Mouse (Mus musculus) left cerebral cortex, postnatal 14 days (tissue): Measurements from ENCODE around the gene Gm960. TPM values are rescaled to one million over a fixed set of nuclear protein-coding genes. Genes with fewer than 3 reads are reported as not detected.

ENCODE experiments used
- DNase-seq, 2 experiments: peaks; one replicate each; pipeline ENCODE4 v3.0.0; 2021 to 2022; ENCODE audit warnings: low spot score in 2 of 2, mixed read lengths in 1 of 2
- intact Hi-C: fragments of 180-260 bp; cut with DNase I; formaldehyde crosslinking; loops from one replicate; pipeline ENCODE4 v1.15.1; 2025
- total RNA-seq, 2 experiments: library from RNA; stranded (reverse); gene quantifications; 2 replicates each; pipeline ENCODE4 v1.2.3; 2021

Gene Gm960
- total RNA-seq, 2 experiments from 2014 or later, result 1.8 to 2.1 TPM

GRCm38 (mm10) chr19:4628819-4629218 lies 69.6 kb downstream of the Gm960 start:
- intact Hi-C loops, result loop anchor here (5.0 to 10.0 kb wide), 3 partner anchors 113 to 276 kb away; partner anchors contain the start of genes 2010003K11Rik and Bbs1
- DNase-seq, result peak; percentile 81 to 82

- no peak for DNase-seq
- intact Hi-C loops, result loop anchor here (5.0 to 10.0 kb wide), 3 partner anchors 116 to 279 kb away; partner anchors contain the start of genes 2010003K11Rik and Bbs1
Measured at GRCm38 (mm10) chr19:4625829-4626535, 72.5 kb downstream of the Gm960 start.

DNA sequence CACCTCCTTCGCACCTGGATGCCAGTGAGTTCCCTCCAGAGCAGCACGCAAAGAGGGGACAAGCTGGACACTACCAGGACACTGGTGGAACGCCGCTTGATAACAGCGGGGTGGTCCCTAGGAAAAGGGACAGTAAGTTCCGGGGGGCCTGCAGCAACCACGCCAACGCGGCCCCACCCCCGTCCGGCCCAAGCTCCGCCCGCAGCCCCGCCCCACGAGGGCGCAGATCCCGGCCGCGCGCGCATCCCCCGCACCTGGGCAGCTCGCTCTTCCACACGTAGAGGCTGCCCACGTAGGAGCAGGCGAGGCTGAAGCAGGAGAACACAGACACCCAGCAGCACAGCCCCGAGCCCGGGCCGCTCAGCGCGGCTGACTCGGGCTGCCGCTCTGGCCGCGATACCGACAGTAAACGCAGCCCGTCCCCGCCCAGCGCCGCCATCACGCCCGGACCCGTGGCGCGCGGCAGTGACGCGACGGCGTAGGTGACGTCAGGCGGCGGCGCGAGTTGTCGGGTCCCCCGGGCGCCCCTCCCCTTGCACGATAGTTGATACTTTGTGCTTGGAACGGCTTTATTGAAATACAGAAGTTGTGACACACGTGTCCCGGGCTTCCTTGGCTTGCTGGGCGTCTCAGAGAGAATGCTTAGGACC lies 73.2 kb downstream of the Gm960 start, which contains the start of gene Rce1:
Gene Rce1 (minus strand): TSS at position 463 of the 650 bp plus-strand sequence.
- intact Hi-C loops, result loop anchor here (5.0 to 10.0 kb wide), 3 partner anchors 117 to 279 kb away; partner anchors contain the start of genes 2010003K11Rik and Bbs1
- DNase-seq, result peak; percentile 86 to 91

DNA sequence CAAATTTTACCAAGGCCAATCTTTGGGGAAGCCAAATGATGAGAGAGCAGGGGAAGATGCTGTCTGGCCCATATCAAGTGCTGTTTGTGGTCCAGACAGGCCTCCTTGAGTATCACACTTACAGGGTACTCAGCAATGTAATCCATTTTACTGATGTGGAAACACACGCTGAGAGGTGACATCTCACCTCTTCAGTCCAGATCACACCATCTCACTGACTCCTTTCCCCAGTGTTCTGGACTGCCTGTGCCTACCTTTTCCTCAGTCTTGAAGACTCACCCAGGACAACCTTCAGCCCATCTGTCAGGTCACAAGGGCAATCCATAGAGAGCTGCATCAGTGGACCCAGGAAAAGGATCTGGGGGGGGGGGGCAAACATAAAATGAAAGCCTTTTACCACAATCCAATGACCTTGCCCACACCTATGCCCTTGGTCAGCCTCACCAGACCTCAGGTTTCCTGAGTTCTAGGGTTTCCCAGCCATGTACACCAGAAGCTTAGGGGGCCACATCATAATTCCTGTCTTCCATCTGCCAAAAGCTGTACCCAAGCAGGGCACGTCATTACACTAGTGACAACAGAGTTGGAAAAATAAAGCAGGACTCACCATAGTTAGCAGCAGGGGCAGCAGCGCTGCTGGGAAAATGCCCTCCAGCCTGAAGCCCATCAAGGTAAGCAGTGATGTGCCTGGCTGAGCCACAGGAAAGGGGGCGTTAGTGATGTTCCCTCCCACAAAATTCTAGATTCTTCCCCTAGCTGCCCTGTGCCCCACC lies 73.9 kb downstream of the Gm960 start:
- intact Hi-C loops, result loop anchor here (5.0 to 10.0 kb wide), 3 partner anchors 118 to 280 kb away; partner anchors contain the start of genes 2010003K11Rik and Bbs1
- no peak for DNase-seq

- intact Hi-C loops, result loop anchor here (10.0 kb wide), 1 partner anchor 281 kb away; the partner anchor contains the start of gene Bbs1
Measured at GRCm38 (mm10) chr19:4624006-4624405, 74.5 kb downstream of the Gm960 start.

DNA sequence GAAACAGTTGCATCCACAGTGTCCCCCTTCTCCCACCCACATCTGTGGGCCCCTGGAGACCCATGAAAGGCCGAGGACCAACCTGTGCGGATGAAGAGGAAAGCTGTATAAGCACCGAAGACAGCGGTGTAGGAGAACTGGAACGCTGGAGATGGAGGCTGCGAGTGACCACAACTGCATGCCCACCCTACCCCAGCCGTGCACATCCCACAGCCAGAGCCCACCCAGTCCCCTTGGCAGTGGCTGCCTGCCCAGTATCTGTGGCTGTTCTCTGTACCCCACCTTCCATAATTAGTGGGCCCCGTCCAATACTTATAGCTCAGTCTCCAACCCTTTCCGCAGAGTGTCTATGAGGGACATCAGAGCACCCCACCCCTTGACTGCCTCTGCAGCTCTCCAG lies 75.0 kb downstream of the Gm960 start:
- no peak for DNase-seq
- intact Hi-C loops, result loop anchor here (10.0 kb wide), 1 partner anchor 281 kb away; the partner anchor contains the start of gene Bbs1

More at GRCm38 (mm10) chr19:4624006-4624405, 74.5 kb downstream of the Gm960 start:
- no peak for DNase-seq

GRCm38 (mm10) chr19:4622780-4623179 lies 75.7 kb downstream of the Gm960 start:
- intact Hi-C loops, result loop anchor here (10.0 kb wide), 1 partner anchor 282 kb away; the partner anchor contains the start of gene Bbs1

DNA sequence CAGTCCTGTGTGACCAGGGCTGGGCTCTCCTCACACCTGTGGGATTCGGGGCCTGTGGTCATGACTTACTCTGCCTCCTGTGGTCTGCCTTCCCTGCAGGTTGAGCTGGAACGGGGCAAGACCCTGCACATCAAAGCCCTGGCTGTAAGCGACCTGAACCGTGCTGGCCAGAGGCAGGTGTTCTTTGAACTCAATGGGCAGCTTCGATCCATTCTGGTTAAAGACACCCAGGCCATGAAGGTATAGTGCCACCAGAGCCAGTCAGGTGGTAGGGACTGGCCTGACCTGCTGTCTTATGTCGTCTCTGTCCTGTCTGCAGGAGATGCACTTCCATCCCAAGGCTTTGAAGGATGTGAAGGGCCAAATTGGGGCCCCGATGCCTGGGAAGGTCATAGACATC lies 77.7 kb downstream of the Gm960 start:
- intact Hi-C loops, result loop anchor here (10.0 kb wide), 1 partner anchor 284 kb away; the partner anchor contains the start of gene Bbs1
- DNase-seq, result no peak

More at GRCm38 (mm10) chr19:4622780-4623179, 75.7 kb downstream of the Gm960 start:
- DNase-seq, result no peak

GRCm38 (mm10) chr19:4619461-4619860 lies 79.0 kb downstream of the Gm960 start:
- intact Hi-C loops, result loop anchor here (5.0 kb wide), 1 partner anchor 107 kb away; the partner anchor contains the start of gene Pcx
- DNase-seq, result peak in 1 of 2 experiments; percentile 14

DNA sequence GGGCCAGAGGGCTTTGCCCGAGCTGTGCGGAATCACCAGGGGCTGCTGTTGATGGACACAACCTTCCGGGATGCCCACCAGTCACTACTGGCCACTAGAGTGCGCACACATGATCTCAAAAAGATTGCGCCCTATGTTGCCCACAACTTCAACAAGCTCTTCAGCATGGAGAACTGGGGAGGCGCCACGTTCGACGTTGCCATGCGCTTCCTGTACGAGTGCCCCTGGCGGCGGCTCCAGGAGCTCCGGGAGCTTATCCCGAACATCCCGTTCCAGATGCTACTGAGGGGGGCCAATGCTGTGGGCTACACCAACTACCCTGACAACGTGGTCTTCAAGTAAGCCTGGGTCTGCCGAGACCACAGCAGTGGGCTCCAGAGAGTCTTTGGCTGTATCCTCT lies 80.3 kb downstream of the Gm960 start:
- peak in 1 of 2 experiments; percentile 73 for DNase-seq
- intact Hi-C loops, result loop anchor here (5.0 kb wide), 1 partner anchor 106 kb away; the partner anchor contains the start of gene Pcx

GRCm38 (mm10) chr19:4616546-4616945 lies 81.9 kb downstream of the Gm960 start:
- intact Hi-C loops, result loop anchor here (5.0 kb wide), 1 partner anchor 104 kb away; the partner anchor contains the start of gene Pcx
- no peak for DNase-seq

- intact Hi-C loops, result loop anchor here (5.0 kb wide), 1 partner anchor 103 kb away; the partner anchor contains the start of gene Pcx
Measured at GRCm38 (mm10) chr19:4615151-4616093, 83.0 kb downstream of the Gm960 start, which contains the start of gene Lrfn4. TSS of gene Lrfn4 (minus strand) at chr19:4615667.

DNA sequence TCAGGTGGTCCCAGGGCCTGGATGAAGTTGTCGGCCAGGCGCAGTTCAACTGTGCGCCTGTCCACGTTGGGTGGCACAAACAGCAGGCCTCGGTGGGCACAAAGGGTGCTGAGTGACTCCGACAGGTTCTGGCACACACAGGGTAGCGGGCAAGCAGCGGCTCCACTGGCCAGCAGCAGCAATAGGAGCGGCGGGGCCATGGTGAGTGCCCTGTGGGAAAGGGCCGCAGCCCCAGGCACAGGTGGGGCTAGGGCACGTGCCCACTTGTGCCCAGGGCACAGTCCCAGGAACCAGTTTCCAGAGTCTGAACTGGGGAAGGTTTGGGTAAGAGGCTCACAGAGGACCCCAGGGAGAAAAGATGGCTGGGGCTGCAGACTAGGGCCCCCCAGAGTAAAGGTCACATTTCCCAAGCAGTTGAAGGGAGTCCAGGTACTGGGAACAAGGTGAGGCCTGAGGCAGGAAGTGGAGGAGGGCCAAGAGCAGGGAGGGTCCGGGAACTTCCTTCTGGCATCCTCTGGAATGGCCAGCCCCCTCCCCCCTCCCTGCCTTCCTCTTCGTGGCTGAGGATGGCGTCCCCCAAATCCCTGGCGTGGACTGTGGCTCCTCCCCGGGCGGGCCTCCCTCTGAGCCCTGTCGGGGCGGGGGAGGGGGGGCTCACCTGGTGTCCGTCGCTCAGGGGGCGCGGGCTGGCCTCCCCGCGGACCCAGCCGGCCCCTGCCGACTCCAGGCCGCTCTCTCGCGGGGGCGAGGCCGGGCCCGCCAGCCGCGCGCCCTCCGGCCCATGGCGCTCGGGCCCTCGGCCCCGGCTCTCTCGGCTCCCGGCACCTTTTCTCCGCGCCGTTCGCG lies 83.9 kb downstream of the Gm960 start:
- peak in 1 of 2 experiments; percentile 26 for DNase-seq
- intact Hi-C loops, result loop anchor here (5.0 kb wide), 2 partner anchors 102 to 117 kb away; partner anchors contain the start of genes 2010003K11Rik and Pcx

More at GRCm38 (mm10) chr19:4615151-4616093, 83.0 kb downstream of the Gm960 start, which contains the start of gene Lrfn4:
- peak; percentile 91 to 94 for DNase-seq

DNA sequence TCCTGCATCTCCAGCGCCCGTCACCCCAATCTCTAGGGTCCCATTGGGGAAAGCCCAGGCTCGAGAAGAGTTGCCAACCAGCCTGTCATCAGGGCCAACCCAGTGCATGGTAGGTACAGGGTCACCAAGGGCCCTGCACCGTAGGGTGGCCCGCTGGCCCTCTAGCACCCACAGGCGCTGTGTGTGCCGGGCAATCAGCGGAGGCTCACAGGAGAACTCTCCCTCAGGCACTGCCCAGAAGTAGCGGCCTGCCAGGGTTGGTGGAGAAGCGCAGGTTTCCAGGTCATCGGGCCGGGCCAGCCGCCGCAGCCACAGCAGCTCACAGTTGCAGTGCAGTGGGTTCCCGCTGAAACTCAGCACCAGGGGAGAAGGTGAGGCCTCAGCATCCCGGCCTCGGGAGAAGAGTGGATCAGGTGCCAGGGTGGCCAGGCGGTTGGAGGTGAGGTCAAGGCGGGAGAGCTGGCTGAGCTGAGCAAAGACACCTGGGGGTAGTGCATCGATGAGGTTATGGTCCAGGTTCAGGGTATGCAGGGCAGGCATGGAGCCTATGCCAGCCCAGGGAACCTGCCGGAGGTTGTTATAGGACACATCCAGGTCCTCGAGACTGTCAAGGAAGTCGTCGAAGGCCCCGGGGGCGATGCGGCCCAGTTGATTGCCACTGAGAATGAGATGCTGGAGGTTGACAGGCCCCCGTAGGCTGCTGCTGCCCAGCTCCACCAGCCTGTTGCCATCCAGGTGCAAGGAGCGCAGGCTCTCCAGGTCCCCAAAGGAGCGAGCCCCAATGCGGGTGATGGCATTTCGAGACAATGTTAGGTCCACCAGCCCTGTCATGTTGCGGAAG lies 84.8 kb downstream of the Gm960 start:
- intact Hi-C loops, result loop anchor here (5.0 kb wide), 1 partner anchor 116 kb away; the partner anchor contains the start of gene 2010003K11Rik
- no peak for DNase-seq

DNA sequence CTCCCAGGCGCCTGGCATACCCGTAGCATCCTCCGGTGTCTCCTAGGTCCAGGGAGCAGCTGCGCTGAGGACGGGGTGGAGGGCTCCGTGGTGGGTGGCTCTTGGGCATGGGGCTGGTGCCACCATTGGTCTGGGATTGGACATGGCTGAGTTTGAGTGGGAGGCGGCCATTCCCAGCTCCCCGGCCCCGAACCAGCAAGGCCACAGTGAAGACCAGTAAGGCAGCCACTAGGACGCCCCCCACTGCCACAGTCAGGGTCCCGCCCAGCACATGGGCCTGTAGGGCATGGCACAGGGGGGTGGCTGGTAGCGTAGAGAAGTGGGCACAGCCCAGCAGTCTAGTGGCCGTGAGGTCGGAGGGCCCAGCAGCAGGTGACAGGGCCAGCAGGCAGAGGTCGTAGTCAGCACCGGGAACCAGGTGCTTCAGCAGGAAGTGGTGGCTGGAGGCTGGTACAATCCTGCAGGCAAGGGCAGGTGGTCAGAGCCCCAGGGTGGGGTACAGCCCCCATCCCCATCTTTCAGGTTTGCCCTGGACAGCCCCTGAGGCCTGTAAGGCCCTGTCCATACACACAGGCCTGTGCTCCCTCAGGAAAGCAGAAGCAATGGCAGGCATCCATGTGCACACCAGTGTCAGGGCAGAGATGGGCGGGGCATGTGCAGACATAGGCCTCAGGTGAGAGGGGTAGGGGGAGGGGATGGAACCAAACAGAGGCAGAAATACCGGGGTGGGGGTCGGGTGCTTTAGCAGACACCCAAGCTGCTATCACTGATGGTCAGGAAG lies 86.1 kb downstream of the Gm960 start:
- intact Hi-C loops, result loop anchor here (5.0 kb wide), 1 partner anchor 115 kb away; the partner anchor contains the start of gene 2010003K11Rik
- no peak for DNase-seq
